ENCODE assay signal across 11 mouse cellular contexts in genomic region chr4:130309254-130309653, GRCm38 (mm10). TPM values are rescaled to one million over a fixed set of nuclear protein-coding genes. Genes with fewer than 3 reads are reported as not detected.
DNase-seq lines count a peak whose midpoint lies in the region; ATAC-seq lines count a peak whose summit lies in the region.
"Had no signal": no experiment of that assay in that cellular context is flagged by ENCODE, and none has a peak within 500 bp of the region (broad histone marks: within the 10 kb centered on the region; RNA-seq: fewer than 3 reads in every experiment).

No protein-coding gene starts in this region.

- H3K9me3 ChIP-seq in lung, embryonic 16.5 days (ENCODE audit: control insufficient read depth, low read length) = no peaks in the 10 kb centered on the region
- no peaks in the 10 kb centered on the region for H3K9me3 ChIP-seq in limb, embryonic 12.5 days
- no peaks in the 10 kb centered on the region for H3K9me3 ChIP-seq in stomach, embryonic 16.5 days (replicated peaks; ENCODE audit: control insufficient read depth, low read length)

- no peak for DNase-seq in frontal cortex, postnatal 10 days (ENCODE audit: low spot score in 2 of 2)
- DNase-seq in lung, postnatal 14 days = no peak
- no peak for DNase-seq in thymus, postnatal 14 days
- DNase-seq in urinary bladder, postnatal 14 days (ENCODE audit: low spot score) = no peak

- peak overlapping the region; percentile 56 for H3K4me3 ChIP-seq in lung, embryonic 16.5 days (ENCODE audit: low read length)
- H3K4me3 ChIP-seq in limb, embryonic 12.5 days (replicated peaks) = peak overlapping the region; percentile 50
- no peak overlapping the region for H3K4me3 ChIP-seq in stomach, embryonic 16.5 days (replicated peaks; ENCODE audit: low read length)

- peaks cover 28% of the 10 kb centered on the region for H3K27me3 ChIP-seq in lung, embryonic 16.5 days (ENCODE audit: control insufficient read depth, insufficient read depth, low read depth, low read length)
- H3K27me3 ChIP-seq in limb, embryonic 12.5 days = peaks cover 73% of the 10 kb centered on the region
- H3K27me3 ChIP-seq in stomach, embryonic 16.5 days (ENCODE audit: control insufficient read depth, insufficient read depth, low read length) = peaks cover 31% of the 10 kb centered on the region

- 47% methylated on average over 8 of the region's 8 CpGs for WGBS in lung, embryonic 16.5 days
- 45% methylated on average over 8 of the region's 8 CpGs for WGBS in limb, embryonic 12.5 days
- 49% methylated on average over 8 of the region's 8 CpGs for WGBS in stomach, embryonic 16.5 days

- no peak overlapping the region for H3K27ac ChIP-seq in lung, embryonic 16.5 days (ENCODE audit: low read length)
- no peak overlapping the region for H3K27ac ChIP-seq in limb, embryonic 12.5 days
- H3K27ac ChIP-seq in stomach, embryonic 16.5 days (ENCODE audit: low read length) = no peak overlapping the region

- peak overlapping the region; percentile 96 for H3K4me2 ChIP-seq in lung, embryonic 16.5 days (ENCODE audit: low read depth, low read length)
- peak overlapping the region; percentile 94 for H3K4me2 ChIP-seq in limb, embryonic 12.5 days
- H3K4me2 ChIP-seq in stomach, embryonic 16.5 days (ENCODE audit: low read depth, low read length) = peak overlapping the region; percentile 96

- peak; percentile 9; the same call in 1 of the 2 replicates for ATAC-seq in frontal cortex, adult (ENCODE audit: low TSS enrichment)
- ATAC-seq in lung, embryonic 16.5 days (ENCODE audit: low read depth) = no peak
- no peak for ATAC-seq in limb, embryonic 12.5 days (ENCODE audit: insufficient number of reproducible peaks, insufficient read depth, low FRiP score, low TSS enrichment, low read depth)
- peak; percentile 15; the same call in 1 of the 2 replicates for ATAC-seq in stomach, embryonic 16.5 days (ENCODE audit: insufficient read depth, low FRiP score)

- H3K4me1 ChIP-seq in lung, embryonic 16.5 days (replicated peaks; ENCODE audit: control insufficient read depth, insufficient read depth, low read length) = peaks cover 8% of the 10 kb centered on the region
- H3K4me1 ChIP-seq in limb, embryonic 12.5 days (replicated peaks) = peaks cover 22% of the 10 kb centered on the region
- peaks cover 13% of the 10 kb centered on the region for H3K4me1 ChIP-seq in stomach, embryonic 16.5 days (ENCODE audit: control insufficient read depth, insufficient read depth, low read length)

- H3K9ac ChIP-seq in lung, embryonic 16.5 days (ENCODE audit: low read length) = no peak overlapping the region
- no peak overlapping the region for H3K9ac ChIP-seq in limb, embryonic 12.5 days (replicated peaks)
- H3K9ac ChIP-seq in stomach, embryonic 16.5 days (ENCODE audit: low read length) = no peak overlapping the region

- H3K36me3 ChIP-seq in lung, embryonic 16.5 days (ENCODE audit: control insufficient read depth, insufficient read depth, low read length) = peaks cover 2% of the 10 kb centered on the region; the same call in 1 of the 2 replicates
- peaks cover 13% of the 10 kb centered on the region; the same call in 1 of the 2 replicates for H3K36me3 ChIP-seq in limb, embryonic 12.5 days
- no peaks in the 10 kb centered on the region for H3K36me3 ChIP-seq in stomach, embryonic 16.5 days (ENCODE audit: control insufficient read depth, insufficient read depth, low read length)

RNA-seq across cellular contexts. Expression of gene Gm10570, which starts 0.8 kb away (rescaled TPM):
- polyA plus RNA-seq in lung, embryonic 16.5 days (2015; fragmentation: Nextera tagmentation; extraction: Ambion mirVana) = not detected in 2 replicates
- not detected in 2 replicates for polyA plus RNA-seq in limb, embryonic 12.5 days (2016; fragmentation: Nextera tagmentation; extraction: Ambion mirVana)
- not detected in 2 replicates for polyA plus RNA-seq in stomach, embryonic 16.5 days (2015; fragmentation: Nextera tagmentation; extraction: Ambion mirVana)
- polyA plus RNA-seq: C2C12; liver, adult 2 months; small intestine, adult 2 months had no signal

RNA-seq across cellular contexts. Expression of gene Fabp3, which starts 0.9 kb away (rescaled TPM):
- polyA plus RNA-seq in lung, embryonic 16.5 days (2015; fragmentation: Nextera tagmentation; extraction: Ambion mirVana) = 41.0 and 54.4 TPM in 2 replicates
- polyA plus RNA-seq in limb, embryonic 12.5 days (2016; fragmentation: Nextera tagmentation; extraction: Ambion mirVana) = 11.3 and 14.1 TPM in 2 replicates
- 8.6 and 32.4 TPM in 2 replicates for polyA plus RNA-seq in stomach, embryonic 16.5 days (2015; fragmentation: Nextera tagmentation; extraction: Ambion mirVana)
- polyA plus RNA-seq: liver, adult 2 months had no signal

RNA-seq across cellular contexts. Expression of gene Serinc2, which starts 30.2 kb away (rescaled TPM):
- 19.9 and 20.4 TPM in 2 replicates for polyA plus RNA-seq in lung, embryonic 16.5 days (2015; fragmentation: Nextera tagmentation; extraction: Ambion mirVana)
- polyA plus RNA-seq in limb, embryonic 12.5 days (2016; fragmentation: Nextera tagmentation; extraction: Ambion mirVana) = 199 and 205 TPM in 2 replicates
- polyA plus RNA-seq in stomach, embryonic 16.5 days (2015; fragmentation: Nextera tagmentation; extraction: Ambion mirVana) = 47.3 and 61.7 TPM in 2 replicates

RNA-seq across cellular contexts. Expression of gene Zcchc17, which starts 50.5 kb away (rescaled TPM):
- 62.5 and 72.0 TPM in 2 replicates for polyA plus RNA-seq in lung, embryonic 16.5 days (2015; fragmentation: Nextera tagmentation; extraction: Ambion mirVana)
- 73.9 and 76.8 TPM in 2 replicates for polyA plus RNA-seq in limb, embryonic 12.5 days (2016; fragmentation: Nextera tagmentation; extraction: Ambion mirVana)
- polyA plus RNA-seq in stomach, embryonic 16.5 days (2015; fragmentation: Nextera tagmentation; extraction: Ambion mirVana) = 51.0 and 56.8 TPM in 2 replicates

RNA-seq across cellular contexts. Expression of gene Snrnp40, which starts 50.7 kb away (rescaled TPM):
- 135 and 138 TPM in 2 replicates for polyA plus RNA-seq in lung, embryonic 16.5 days (2015; fragmentation: Nextera tagmentation; extraction: Ambion mirVana)
- 200 and 212 TPM in 2 replicates for polyA plus RNA-seq in limb, embryonic 12.5 days (2016; fragmentation: Nextera tagmentation; extraction: Ambion mirVana)
- polyA plus RNA-seq in stomach, embryonic 16.5 days (2015; fragmentation: Nextera tagmentation; extraction: Ambion mirVana) = 98.8 and 107 TPM in 2 replicates

Comparison
In these comparisons a context has a peak if more than half of its experiments do, and no peak if none do; other contexts are left out.
1. ATAC-seq: peak in frontal cortex, adult (single experiment) and stomach, embryonic 16.5 days (single experiment); none in lung, embryonic 16.5 days (single experiment) and limb, embryonic 12.5 days (single experiment).
2. Peak in every context shown above with its lines, with median percentiles within 50 percentile points of each other: H3K4me2 ChIP-seq.